Mouse (Mus musculus) forebrain, embryonic 14.5 days (tissue): ENCODE results near the gene Bsph2. TPM values are rescaled to one million over a fixed set of nuclear protein-coding genes. Genes with fewer than 3 reads are reported as not detected.

Source experiments
- ATAC-seq: fragments of 200-750 bp; cut with Nextera tagmentation; 2 replicates; pipeline ENCODE4 v1.8.0; 2017; ENCODE audit warnings: mild to moderate bottlenecking, moderate library complexity
- DNase-seq: peaks from one replicate; pipeline ENCODE4 v3.0.0-alpha.2; 2015; ENCODE audit warnings: low spot score
- H3K27ac ChIP-seq: fragments of 300-500 bp; sonication (generic); 2 replicates; pipeline ENCODE4 v1.5.1; 2014; ENCODE audit warnings: low read depth, mild to moderate bottlenecking, control low read depth, low read length, moderate library complexity
- H3K27me3 ChIP-seq: fragments of 300-500 bp; sonication (generic); replicated peaks from 2 replicates; pipeline ENCODE4 v1.6.1; 2014; ENCODE audit warnings: low read length, control low read depth, mixed read lengths; ENCODE audit not compliant: control insufficient read depth, insufficient read depth
- H3K36me3 ChIP-seq: fragments of 300-500 bp; sonication (generic); 2 replicates; pipeline ENCODE4 v1.6.1; 2014; ENCODE audit warnings: low read length, control low read depth; ENCODE audit not compliant: control insufficient read depth, insufficient read depth
- H3K4me1 ChIP-seq: fragments of 300-500 bp; sonication (generic); 2 replicates; pipeline ENCODE4 v1.6.1; 2014; ENCODE audit warnings: antibody characterized with exemption, low read length, control low read depth; ENCODE audit not compliant: control insufficient read depth, insufficient read depth
- H3K4me2 ChIP-seq: fragments of 300-500 bp; sonication (generic); 2 replicates; pipeline ENCODE4 v1.6.1; 2014; ENCODE audit warnings: mild to moderate bottlenecking, control low read depth, low read length
- H3K4me3 ChIP-seq: fragments of 300-500 bp; sonication (generic); 2 replicates; pipeline ENCODE4 v1.5.1; 2014; ENCODE audit warnings: low read depth, low read length, control low read depth
- H3K9ac ChIP-seq: fragments of 300-500 bp; sonication (generic); 2 replicates; pipeline ENCODE4 v1.6.1; 2014; ENCODE audit warnings: mild to moderate bottlenecking, low read length, control low read depth, moderate library complexity
- H3K9me3 ChIP-seq: fragments of 300-500 bp; sonication (generic); replicated peaks from 2 replicates; pipeline ENCODE4 v1.6.1; 2016; ENCODE audit warnings: low read length, control low read depth, mixed read lengths; ENCODE audit not compliant: control insufficient read depth
- WGBS: fragments of 180-500 bp; shearing (Covaris S2); extraction: QIAGEN DNeasy Blood & Tissue Kit; methylation state at CpG from one replicate; pipeline ENCODE4 v1.1.7; 2014; 5-methylcytosine and 5-hydroxymethylcytosine counted together
- polyA plus RNA-seq: library from polyadenylated mRNA; unstranded; fragments of >200 nt; fragmentation: Nextera tagmentation; extraction: Ambion mirVana; gene quantifications from 2 replicates; pipeline ENCODE4 v1.2.1, GENCODE M21; 2014

Bsph2 gene
- polyA plus RNA-seq = not detected in 2 replicates

GRCm38 (mm10) chr7:13570967-13571366 lies at the start of gene Bsph2:
Gene Bsph2, minus strand, starts transcription at chr7:13571067.
- DNase-seq = no peak
- H3K27me3 ChIP-seq = no peaks in the 10 kb centered on the region
- no peak for ATAC-seq

DNA sequence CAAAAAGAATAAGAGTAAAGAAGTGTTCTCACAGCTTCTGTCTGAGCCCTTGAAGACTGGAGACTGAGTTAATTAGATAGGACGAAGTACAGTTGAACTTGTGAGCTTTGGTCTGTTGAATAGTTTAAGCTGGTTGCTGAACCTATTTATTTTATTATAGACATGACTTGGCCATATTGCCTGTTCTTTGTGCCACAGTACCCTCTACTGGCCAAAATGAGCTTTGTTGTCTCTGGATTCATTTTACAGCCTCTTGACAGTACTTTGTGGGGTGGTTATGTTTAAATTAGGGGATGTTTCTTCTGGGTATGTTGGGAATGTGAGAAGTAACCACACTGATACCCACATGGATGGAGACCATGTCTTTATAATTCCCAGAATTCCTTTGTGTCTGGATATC lies 59.3 kb downstream of the Bsph2 start:
- WGBS = 77% methylated on average over 1 of the region's 1 CpGs
- H3K4me1 ChIP-seq = no peaks in the 10 kb centered on the region
- H3K36me3 ChIP-seq = no peaks in the 10 kb centered on the region
- no peak overlapping the region for H3K9ac ChIP-seq
- no peak overlapping the region for H3K4me3 ChIP-seq
- no peak overlapping the region for H3K4me2 ChIP-seq
- 0 out of 2 replicates have a peak, but pooled peaks cover 8% of the 10 kb centered on the region for H3K9me3 ChIP-seq
- H3K27me3 ChIP-seq = no peaks in the 10 kb centered on the region
- DNase-seq (no peak), ATAC-seq (no peak)
- no peak overlapping the region for H3K27ac ChIP-seq

More at GRCm38 (mm10) chr7:13570967-13571366, at the start of gene Bsph2:
- Histone ChIP-seq H3K9me3 (peaks cover 13% of the 10 kb centered on the region), H3K9ac (no peak within 1 kb of the TSS), H3K4me1 (no peaks in the 10 kb centered on the region), H3K4me2 (no peak within 1 kb of the TSS), H3K4me3 (no peak within 1 kb of the TSS), H3K27ac (no peak within 1 kb of the TSS), H3K36me3 (no peaks in the 10 kb centered on the region)

Other genes with a start within 250 kb of the Bsph2 start
- 0.35 and 0.36 TPM in 2 replicates for gene Pla2g4c, start 246.4 kb downstream of the Bsph2 start, polyA plus RNA-seq
- gene Cabp5, start 172.9 kb downstream of the Bsph2 start, polyA plus RNA-seq = not detected in 2 replicates
- gene Bsph1, start 120.2 kb downstream of the Bsph2 start, polyA plus RNA-seq = not detected in 2 replicates
- not detected in 2 replicates for gene Sult2a5, start 52.9 kb upstream of the Bsph2 start, polyA plus RNA-seq
- gene Sult2a2, start 162.4 kb upstream of the Bsph2 start, polyA plus RNA-seq = not detected in 2 replicates